Mouse (Mus musculus) liver, embryonic 14.5 days (tissue): Measurements from ENCODE around the gene Hrc.

Experiments used
- CTCF ChIP-seq: IDR thresholded peaks from 2 replicates; pipeline ENCODE4 v1.5.1; 2016; ENCODE audit warnings: antibody characterized with exemption, low read depth, control low read depth
- EP300 ChIP-seq: IDR thresholded peaks from 2 replicates; pipeline ENCODE4 v1.6.1; 2016; ENCODE audit warnings: antibody characterized with exemption, low read depth

DNA sequence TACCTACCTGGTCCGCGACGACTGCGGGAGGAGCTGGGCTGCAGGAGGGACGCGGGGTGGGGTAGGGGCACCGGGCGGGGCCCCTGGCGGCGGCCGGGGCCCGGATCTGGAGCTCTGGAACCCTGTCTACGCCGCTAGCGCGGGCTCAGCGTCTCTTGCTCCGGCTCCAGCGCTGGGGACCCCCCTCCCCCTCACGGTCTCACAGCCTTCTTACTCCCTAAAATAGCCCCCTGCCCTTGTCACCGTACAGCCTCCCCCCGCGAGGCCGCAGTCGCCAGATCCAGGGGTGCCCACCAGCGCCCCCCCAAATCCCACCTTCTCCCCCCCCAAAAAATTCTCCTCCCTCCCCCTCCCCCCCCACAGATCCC is 31.5 kb downstream of the Hrc start, which contains the start of gene Ppfia3:
- TF ChIP-seq CTCF (no peak), EP300 (no peak)
